Mouse (Mus musculus): ENCODE results near the gene Ddx55. TPM values are rescaled to one million over a fixed set of nuclear protein-coding genes. Genes with fewer than 3 reads are reported as not detected.
A peak's percentile ranks its signal among the peaks of the same experiment; 100 is the strongest.

Gene Ddx55
- polyA plus RNA-seq, 1 experiment from 2014 or later, result 24.5 TPM

DNA sequence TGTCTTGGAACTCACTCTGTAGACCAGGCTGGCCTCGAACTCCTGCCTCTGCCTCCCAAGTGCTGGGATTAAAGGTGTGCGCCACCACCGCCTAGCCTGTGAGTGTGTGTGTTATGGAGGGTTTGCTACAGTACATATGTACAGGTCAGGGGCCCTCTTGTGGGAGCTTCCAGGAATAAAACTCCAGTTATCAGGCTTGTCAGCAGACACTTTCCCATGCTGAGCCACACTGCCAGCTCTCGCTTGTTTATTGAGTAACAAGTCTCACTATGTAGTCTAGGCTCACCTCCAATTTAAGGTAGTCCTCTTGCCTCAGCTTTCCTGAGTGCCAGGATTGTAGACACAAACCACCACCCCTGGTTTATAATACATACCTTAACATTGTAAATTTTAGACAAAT lies 51.6 kb downstream of the Ddx55 start:
- no peak for ATAC-seq
- no peaks in the 10 kb centered on the region for H3K27me3 ChIP-seq
- ChIA-PET CTCF (interaction anchor here (1.6 kb wide), 1 partner anchor 19 kb away, joined by 3 read pairs; no protein-coding TSS in a partner anchor), POLR2A (no interaction called here)
- in situ Hi-C loops (cut with MboI; ENCODE audit: low pct_unique_long_range_greater_than_20kb), result no loop called here
- DNase-seq (ENCODE audit: low read depth, low spot score), result no peak
- peak; percentile 43 for TF ChIP-seq CTCF (IDR thresholded peaks at IDR 0.05)

- ATAC-seq (no peak), DNase-seq (ENCODE audit: low read depth, low spot score) (no peak)
- no peak for TF ChIP-seq CTCF (IDR thresholded peaks at IDR 0.05)
These were observed 52.5 kb downstream of the Ddx55 start for GRCm38 (mm10) chr5:124605041-124605622.

DNA sequence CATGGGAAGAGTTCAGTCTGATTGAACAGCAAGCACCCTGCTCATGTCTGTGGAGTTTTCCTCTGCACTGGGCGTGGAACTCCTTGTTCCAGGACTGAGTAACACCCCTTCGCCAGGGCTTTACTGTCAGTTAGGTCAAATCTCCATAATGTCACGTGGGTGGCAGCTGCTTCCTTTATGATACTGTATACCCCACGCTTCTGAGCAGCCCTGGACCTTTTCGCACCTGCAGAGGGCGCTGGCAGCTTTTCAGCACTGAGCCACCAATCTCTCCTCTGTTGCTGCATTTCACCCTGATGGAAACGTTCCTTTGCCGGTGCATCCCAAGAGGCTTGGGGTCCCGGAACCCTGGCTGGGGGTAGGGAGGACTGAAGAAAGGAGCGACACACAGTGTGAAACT lies 58.3 kb downstream of the Ddx55 start:
- DNase-seq (ENCODE audit: low read depth, low spot score) (no peak), ATAC-seq (no peak)
- in situ Hi-C loops (cut with MboI; ENCODE audit: low pct_unique_long_range_greater_than_20kb), result no loop called here
- no peak for TF ChIP-seq CTCF (IDR thresholded peaks at IDR 0.05)
- ChIA-PET CTCF (interaction anchor here (1.7 kb wide), 1 partner anchor 11 kb away, joined by 5 read pairs; no protein-coding TSS in a partner anchor), POLR2A (no interaction called here)
- no peaks in the 10 kb centered on the region for H3K27me3 ChIP-seq

More at GRCm38 (mm10) chr5:124605041-124605622, 52.5 kb downstream of the Ddx55 start:
- ChIA-PET POLR2A (no interaction called here), CTCF (interaction anchor here (1.6 kb wide), 1 partner anchor 18 kb away, joined by 3 read pairs; no protein-coding TSS in a partner anchor)
- in situ Hi-C loops (cut with MboI; ENCODE audit: low pct_unique_long_range_greater_than_20kb), result no loop called here
- no peaks in the 10 kb centered on the region for H3K27me3 ChIP-seq

- POLR2A ChIA-PET, result no interaction called here
- no peak for DNase-seq (ENCODE audit: low read depth, low spot score)
- H3K27me3 ChIP-seq, result no peaks in the 10 kb centered on the region
- no peak for ATAC-seq
- no peak for TF ChIP-seq CTCF (IDR thresholded peaks at IDR 0.05)
- in situ Hi-C loops (cut with MboI; ENCODE audit: low pct_unique_long_range_greater_than_20kb), result no loop called here
- CTCF ChIA-PET, result no interaction called here
These were observed 62.0 kb downstream of the Ddx55 start for GRCm38 (mm10) chr5:124614709-124615108.

DNA sequence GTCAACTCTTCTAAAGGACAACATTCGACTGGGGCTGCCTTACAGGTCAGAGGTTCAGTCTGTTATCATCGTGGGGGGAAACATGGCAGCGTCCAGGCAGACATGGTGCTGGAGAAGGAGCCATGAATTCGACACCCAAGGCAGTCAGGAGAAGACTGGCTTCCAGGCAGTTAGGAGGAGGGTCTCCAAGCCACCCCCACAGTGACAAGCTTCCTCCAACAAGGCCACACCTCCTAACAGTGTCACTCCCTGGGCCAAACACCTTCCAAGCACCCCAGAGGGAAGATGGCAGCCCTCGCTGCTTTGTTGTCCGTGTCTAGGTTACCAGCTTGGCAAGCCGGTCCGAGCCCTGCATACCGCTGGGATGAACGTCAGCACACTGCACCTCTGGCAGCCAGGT lies 66.0 kb downstream of the Ddx55 start:
- ATAC-seq (no peak), DNase-seq (ENCODE audit: low read depth, low spot score) (no peak)
- TF ChIP-seq CTCF (IDR thresholded peaks at IDR 0.05), result no peak
- CTCF ChIA-PET, result no interaction called here
- POLR2A ChIA-PET, result interaction anchor here (1.0 kb wide), 1 partner anchor 11 kb away, joined by 6 read pairs; no protein-coding TSS in a partner anchor
- in situ Hi-C loops (cut with MboI; ENCODE audit: low pct_unique_long_range_greater_than_20kb), result no loop called here
- H3K27me3 ChIP-seq, result no peaks in the 10 kb centered on the region

Other genes starting within 250 kb of the Ddx55 start
- gene Mphosph9, start 224.9 kb upstream of the Ddx55 start, polyA plus RNA-seq (2021), result 14.0 TPM
- gene 2810006K23Rik, start 224.8 kb upstream of the Ddx55 start, polyA plus RNA-seq (2021), result 17.0 TPM
- gene Cdk2ap1, start 189.8 kb upstream of the Ddx55 start, polyA plus RNA-seq (2021), result 231 TPM
- gene Sbno1, start 126.9 kb upstream of the Ddx55 start, polyA plus RNA-seq (2021), result 59.0 TPM
- 174 TPM for gene Kmt5a, start 112.9 kb upstream of the Ddx55 start, polyA plus RNA-seq (2021)
- gene Rilpl2, start 74.5 kb upstream of the Ddx55 start, polyA plus RNA-seq (2021), result 75.6 TPM
- gene Snrnp35, start 69.7 kb upstream of the Ddx55 start, polyA plus RNA-seq (2021), result 20.3 TPM
- gene Rilpl1, start 21.5 kb upstream of the Ddx55 start, polyA plus RNA-seq (2021), result 98.2 TPM
- 361 TPM for gene Tmed2, start 12.2 kb upstream of the Ddx55 start, polyA plus RNA-seq (2021)
- gene Eif2b1, start 26.3 kb downstream of the Ddx55 start, polyA plus RNA-seq (2021), result 47.7 TPM
- gene Gtf2h3, start 26.3 kb downstream of the Ddx55 start, polyA plus RNA-seq (2021), result 45.0 TPM
- 54.5 TPM for gene Atp6v0a2, start 75.7 kb downstream of the Ddx55 start, polyA plus RNA-seq (2021)
- gene Dnah10, start 172.2 kb downstream of the Ddx55 start, polyA plus RNA-seq (2021), result 0.03 TPM